Mouse (Mus musculus) liver, embryonic 13.5 days (tissue): ENCODE measurements around the gene Zfp54. TPM values are rescaled to one million over a fixed set of nuclear protein-coding genes. Genes with fewer than 3 reads are reported as not detected.
A peak's percentile ranks its signal among the peaks of the same experiment; 100 is the strongest.
"Not testable (repeated sequence)": the region's sequence is repeated elsewhere in the genome, so short reads cannot be mapped to it uniquely, and the experiment has no call there.

ENCODE experiments used
- ATAC-seq: fragments of 200-750 bp; cut with Nextera tagmentation; 2 replicates; pipeline ENCODE4 v1.8.0; 2017; ENCODE audit warnings: low read depth, mild to moderate bottlenecking, moderate number of reproducible peaks, moderate library complexity
- DNase-seq: peaks from one replicate; pipeline ENCODE4 v3.0.0; 2022
- H3K27ac ChIP-seq: fragments of 300-500 bp; sonication (generic); 2 replicates; pipeline ENCODE4 v1.5.1; 2015; ENCODE audit warnings: moderate library complexity, mild to moderate bottlenecking, inconsistent platforms
- H3K27me3 ChIP-seq: fragments of 300-500 bp; sonication (generic); 2 replicates; pipeline ENCODE4 v1.6.1; 2015; ENCODE audit warnings: mild to moderate bottlenecking, inconsistent platforms
- H3K36me3 ChIP-seq: fragments of 300-500 bp; sonication (generic); 2 replicates; pipeline ENCODE4 v1.6.1; 2015; ENCODE audit warnings: mild to moderate bottlenecking, inconsistent platforms
- H3K4me1 ChIP-seq: fragments of 300-500 bp; sonication (generic); replicated peaks from 2 replicates; pipeline ENCODE4 v1.6.1; 2015; ENCODE audit warnings: inconsistent platforms
- H3K4me2 ChIP-seq: fragments of 300-500 bp; sonication (generic); 2 replicates; pipeline ENCODE4 v1.6.1; 2015; ENCODE audit warnings: inconsistent platforms, mild to moderate bottlenecking, moderate library complexity
- H3K4me3 ChIP-seq: fragments of 300-500 bp; sonication (generic); replicated peaks from 2 replicates; pipeline ENCODE4 v1.5.1; 2015; ENCODE audit warnings: mild to moderate bottlenecking, inconsistent platforms
- H3K9ac ChIP-seq: fragments of 300-500 bp; sonication (generic); 2 replicates; pipeline ENCODE4 v1.6.1; 2015; ENCODE audit warnings: mild to moderate bottlenecking, inconsistent platforms
- H3K9me3 ChIP-seq: fragments of 300-500 bp; sonication (generic); replicated peaks from 2 replicates; pipeline ENCODE4 v1.6.1; 2016; ENCODE audit warnings: inconsistent platforms
- WGBS: fragments of 180-500 bp; shearing (Covaris S2); methylation state at CpG from one replicate; pipeline ENCODE4 v1.1.7; 2015; ENCODE audit not compliant: insufficient replicate concordance; 5-methylcytosine and 5-hydroxymethylcytosine counted together
- polyA plus RNA-seq: library from polyadenylated mRNA; unstranded; fragments of >200 nt; fragmentation: Nextera tagmentation; extraction: Ambion mirVana; gene quantifications from 2 replicates; pipeline ENCODE4 v1.2.1, GENCODE M21; 2015

Zfp54 gene
- polyA plus RNA-seq = 2.1 and 2.6 TPM in 2 replicates

GRCm38 (mm10) chr17:21422664-21423599, at the start of gene Zfp54:
Gene Zfp54, plus strand, starts transcription at chr17:21423227.
- H3K4me1 ChIP-seq = peaks cover 18% of the 10 kb centered on the region
- no peaks in the 10 kb centered on the region for H3K27me3 ChIP-seq
- H3K27ac ChIP-seq = peak within 1 kb of the TSS; percentile 86
- peak within 1 kb of the TSS; percentile 77 for H3K4me2 ChIP-seq
- H3K36me3 ChIP-seq = no peaks in the 10 kb centered on the region
- peak within 1 kb of the TSS; percentile 58 for H3K9ac ChIP-seq
- ATAC-seq (peak; percentile 100), DNase-seq (peak; percentile 66)
- WGBS = 0% methylated on average over 22 of the region's 22 CpGs
- no peaks in the 10 kb centered on the region for H3K9me3 ChIP-seq
- peak within 1 kb of the TSS; percentile 58 for H3K4me3 ChIP-seq

GRCm38 (mm10) chr17:21375311-21375710, 47.7 kb upstream of the Zfp54 start:
- Histone ChIP-seq H3K27me3 (no peaks in the 10 kb centered on the region), H3K9ac (no peak overlapping the region), H3K36me3 (no peaks in the 10 kb centered on the region), H3K4me3 (no peak overlapping the region), H3K27ac (no peak overlapping the region), H3K4me1 (peaks cover 1% of the 10 kb centered on the region; the same call in 1 of the 2 replicates), H3K4me2 (no peak overlapping the region), H3K9me3 (no peaks in the 10 kb centered on the region)
- DNase-seq = no peak
- WGBS = 55% methylated on average over 1 of the region's 1 CpGs
- ATAC-seq = no peak

- H3K4me1 ChIP-seq = peaks cover 11% of the 10 kb centered on the region
- peak; percentile 60 for DNase-seq
- peak; percentile 100 for ATAC-seq
- no peaks in the 10 kb centered on the region for H3K9me3 ChIP-seq
- H3K9ac ChIP-seq = peak within 1 kb of the TSS; percentile 54
- H3K27ac ChIP-seq = peak within 1 kb of the TSS; percentile 23; the same call in 1 of the 2 replicates
- H3K36me3 ChIP-seq = no peaks in the 10 kb centered on the region
- WGBS = 5% methylated on average over 20 of the region's 20 CpGs
- H3K4me2 ChIP-seq = peak within 1 kb of the TSS; percentile 83
- no peaks in the 10 kb centered on the region for H3K27me3 ChIP-seq
- H3K4me3 ChIP-seq = peak within 1 kb of the TSS; percentile 59
Observed at GRCm38 (mm10) chr17:21383391-21384056, 39.5 kb upstream of the Zfp54 start, which contains the start of gene Zfp677. Gene Zfp677, plus strand, starts transcription at chr17:21383748.

DNA sequence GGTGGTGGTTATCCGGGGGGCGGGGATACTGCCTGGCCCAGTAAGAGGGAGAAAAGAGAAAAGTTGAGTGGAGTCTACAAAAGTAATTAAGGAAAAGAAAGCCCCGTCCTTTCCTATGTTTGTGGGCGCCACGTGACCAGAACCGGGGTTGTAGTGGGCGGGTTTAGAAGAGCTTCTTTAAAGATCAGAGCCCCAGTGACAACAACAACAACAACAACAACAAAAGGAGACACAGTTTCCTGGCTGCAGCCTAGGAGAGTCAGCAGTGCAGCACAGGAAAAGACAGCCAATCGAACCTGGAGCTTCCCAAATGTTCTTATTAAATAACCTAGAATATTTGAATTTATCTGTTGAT, 39.0 kb upstream of the Zfp54 start:
- H3K9me3 ChIP-seq = no peaks in the 10 kb centered on the region
- 7% methylated on average over 8 of the region's 8 CpGs for WGBS
- ATAC-seq = peak; percentile 51

DNA sequence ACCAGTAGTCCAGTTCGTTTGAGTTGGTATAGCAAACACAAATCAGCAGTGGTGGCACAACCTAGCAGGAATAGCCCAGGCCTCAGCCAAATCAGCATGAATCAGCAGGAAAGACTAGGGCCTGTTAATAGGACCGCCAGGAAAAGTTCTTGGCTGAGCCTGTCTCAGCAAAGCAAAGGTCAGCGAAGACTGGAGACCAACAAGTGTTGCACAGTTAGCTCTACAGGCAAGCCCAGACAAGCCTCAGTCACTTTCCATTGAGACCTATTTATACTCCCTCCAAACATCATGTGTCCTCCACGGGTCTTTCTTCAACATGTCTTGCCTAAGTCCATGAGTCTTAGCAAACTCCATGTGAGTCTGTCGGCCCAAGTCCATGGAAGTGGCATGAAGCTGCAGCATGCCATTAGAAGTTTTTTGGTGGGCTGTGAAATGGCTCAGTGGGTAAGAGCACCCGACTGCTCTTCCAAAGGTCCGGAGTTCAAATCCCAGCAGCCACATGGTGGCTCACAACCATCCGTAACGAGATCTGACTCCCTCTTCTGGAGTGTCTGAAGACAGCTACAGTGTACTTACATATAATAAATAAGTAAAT, 15.9 kb downstream of the Zfp54 start:
- DNase-seq, H3K9me3 ChIP-seq, ATAC-seq, H3K4me1 ChIP-seq, H3K36me3 ChIP-seq, H3K9ac ChIP-seq, H3K4me3 ChIP-seq, H3K4me2 ChIP-seq, H3K27me3 ChIP-seq, H3K27ac ChIP-seq: not testable (repeated sequence)
- 65% methylated on average over 9 of the region's 9 CpGs for WGBS

More for the DNA sequence above, 39.0 kb upstream of the Zfp54 start:
- Histone ChIP-seq H3K27ac (peak overlapping the region; percentile 23; the same call in 1 of the 2 replicates), H3K4me3 (peak overlapping the region; percentile 59), H3K4me1 (peaks cover 11% of the 10 kb centered on the region), H3K9ac (peak overlapping the region; percentile 54), H3K27me3 (no peaks in the 10 kb centered on the region), H3K4me2 (peak overlapping the region; percentile 83), H3K36me3 (no peaks in the 10 kb centered on the region)
- DNase-seq = no peak

- H3K4me2 ChIP-seq = peak overlapping the region; percentile 73
- 0% methylated on average over 3 of the region's 3 CpGs for WGBS
- peaks cover 11% of the 10 kb centered on the region for H3K4me1 ChIP-seq
- no peaks in the 10 kb centered on the region for H3K9me3 ChIP-seq
- DNase-seq = peak; percentile 66
- H3K4me3 ChIP-seq = peak overlapping the region; percentile 60
- H3K36me3 ChIP-seq = peaks cover 8% of the 10 kb centered on the region
- peak overlapping the region; percentile 52 for H3K9ac ChIP-seq
- H3K27ac ChIP-seq = peak overlapping the region; percentile 84
- ATAC-seq = peak; percentile 69
- peaks cover 4% of the 10 kb centered on the region; the same call in 1 of the 2 replicates for H3K27me3 ChIP-seq
Observed at GRCm38 (mm10) chr17:21449669-21450068, 26.6 kb downstream of the Zfp54 start.

GRCm38 (mm10) chr17:21450138-21450704, 27.2 kb downstream of the Zfp54 start, which contains the start of gene Zfp51:
Gene Zfp51, plus strand, starts transcription at chr17:21450374.
- ATAC-seq = peak; percentile 100
- peaks cover 8% of the 10 kb centered on the region for H3K36me3 ChIP-seq
- peaks cover 11% of the 10 kb centered on the region for H3K4me1 ChIP-seq
- under 1% methylated on average over 26 of the region's 26 CpGs for WGBS
- peak within 1 kb of the TSS; percentile 84 for H3K27ac ChIP-seq
- H3K4me3 ChIP-seq = peak within 1 kb of the TSS; percentile 60
- H3K9me3 ChIP-seq = no peaks in the 10 kb centered on the region
- peaks cover 4% of the 10 kb centered on the region; the same call in 1 of the 2 replicates for H3K27me3 ChIP-seq
- DNase-seq = peak; percentile 89
- peak within 1 kb of the TSS; percentile 73 for H3K4me2 ChIP-seq
- peak within 1 kb of the TSS; percentile 52 for H3K9ac ChIP-seq

DNA sequence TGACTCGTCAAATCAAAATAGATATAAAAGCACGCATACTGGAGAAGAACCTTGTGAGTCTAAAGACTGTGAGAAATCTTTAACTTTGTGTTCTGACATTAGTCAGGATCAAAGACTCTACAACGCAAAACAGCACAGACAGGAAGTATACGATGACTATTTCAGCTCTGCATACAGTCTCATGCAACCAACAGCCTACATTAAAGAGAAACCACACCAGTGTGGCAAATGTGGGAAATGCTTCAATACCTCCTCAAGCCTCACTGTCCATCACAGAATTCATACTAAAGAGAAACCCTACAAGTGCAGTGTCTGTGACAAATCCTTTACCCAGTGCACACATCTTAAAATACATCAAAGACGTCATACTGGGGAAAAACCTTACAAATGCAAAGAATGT, 40.5 kb downstream of the Zfp54 start:
- Histone ChIP-seq H3K9me3 (no peaks in the 10 kb centered on the region), H3K36me3 (peaks cover 39% of the 10 kb centered on the region)
- no peak for DNase-seq

GRCm38 (mm10) chr17:21472032-21472652, 49.1 kb downstream of the Zfp54 start:
- no peak overlapping the region for H3K9ac ChIP-seq
- no peak overlapping the region for H3K4me2 ChIP-seq

More for the DNA sequence above, 40.5 kb downstream of the Zfp54 start:
- Histone ChIP-seq H3K9ac (no peak overlapping the region), H3K27ac (no peak overlapping the region), H3K27me3 (no peaks in the 10 kb centered on the region), H3K4me1 (no peaks in the 10 kb centered on the region), H3K4me2 (no peak overlapping the region), H3K4me3 (no peak overlapping the region)
- ATAC-seq = no peak
- WGBS = 84% methylated on average over 5 of the region's 5 CpGs

DNA sequence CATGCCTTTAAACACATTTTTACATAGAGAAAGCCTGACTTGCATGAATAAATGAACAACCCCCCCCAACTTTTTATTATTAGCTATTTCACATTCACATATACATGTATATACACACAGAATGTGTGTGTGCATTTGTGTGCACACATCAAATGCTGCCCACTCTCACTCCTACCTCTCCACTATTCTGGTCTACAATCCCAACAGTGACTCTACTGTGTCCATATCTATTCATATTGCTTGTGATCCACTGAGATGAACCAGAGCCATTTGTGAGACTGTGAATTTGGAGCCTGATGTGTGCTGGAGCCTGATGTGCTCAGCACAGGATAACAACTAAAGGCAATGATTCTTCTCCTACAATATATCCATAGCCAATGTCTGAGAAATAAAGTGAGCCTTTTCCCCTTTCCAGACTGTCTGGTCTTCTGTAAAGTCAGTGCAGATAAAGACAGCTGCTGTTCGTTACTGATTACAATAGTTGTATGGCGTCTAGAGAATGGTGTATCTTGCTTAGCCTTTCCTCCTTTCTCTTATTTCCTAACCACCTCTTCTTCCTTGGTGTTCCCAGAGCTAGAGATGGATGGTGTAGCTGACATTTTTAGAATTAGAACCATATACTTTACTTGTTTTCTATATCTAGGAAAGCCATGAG, 49.8 kb downstream of the Zfp54 start:
- Histone ChIP-seq H3K4me2 (peak overlapping the region; percentile 49), H3K9me3 (no peaks in the 10 kb centered on the region), H3K4me1 (peaks cover 28% of the 10 kb centered on the region), H3K9ac (no peak overlapping the region), H3K4me3 (no peak overlapping the region), H3K36me3 (no peaks in the 10 kb centered on the region), H3K27ac (0 out of 2 replicates have a peak overlapping the region, but pooled peaks have one; percentile 23), H3K27me3 (no peaks in the 10 kb centered on the region)
- ATAC-seq = peak; percentile 93
- WGBS = 21% methylated on average over 2 of the region's 2 CpGs
- DNase-seq = no peak

More at GRCm38 (mm10) chr17:21472032-21472652, 49.1 kb downstream of the Zfp54 start:
- H3K9me3 ChIP-seq = no peaks in the 10 kb centered on the region
- peaks cover 28% of the 10 kb centered on the region for H3K4me1 ChIP-seq
- H3K27me3 ChIP-seq = no peaks in the 10 kb centered on the region
- H3K36me3 ChIP-seq = no peaks in the 10 kb centered on the region
- ATAC-seq (0 out of 2 replicates have a peak, but pooled peaks have one; percentile 52), DNase-seq (no peak)
- 17% methylated on average over 3 of the region's 3 CpGs for WGBS
- no peak overlapping the region for H3K4me3 ChIP-seq
- no peak overlapping the region for H3K27ac ChIP-seq
